ENCODE assay signal across 7 mouse cellular contexts in the genomic region with DNA sequence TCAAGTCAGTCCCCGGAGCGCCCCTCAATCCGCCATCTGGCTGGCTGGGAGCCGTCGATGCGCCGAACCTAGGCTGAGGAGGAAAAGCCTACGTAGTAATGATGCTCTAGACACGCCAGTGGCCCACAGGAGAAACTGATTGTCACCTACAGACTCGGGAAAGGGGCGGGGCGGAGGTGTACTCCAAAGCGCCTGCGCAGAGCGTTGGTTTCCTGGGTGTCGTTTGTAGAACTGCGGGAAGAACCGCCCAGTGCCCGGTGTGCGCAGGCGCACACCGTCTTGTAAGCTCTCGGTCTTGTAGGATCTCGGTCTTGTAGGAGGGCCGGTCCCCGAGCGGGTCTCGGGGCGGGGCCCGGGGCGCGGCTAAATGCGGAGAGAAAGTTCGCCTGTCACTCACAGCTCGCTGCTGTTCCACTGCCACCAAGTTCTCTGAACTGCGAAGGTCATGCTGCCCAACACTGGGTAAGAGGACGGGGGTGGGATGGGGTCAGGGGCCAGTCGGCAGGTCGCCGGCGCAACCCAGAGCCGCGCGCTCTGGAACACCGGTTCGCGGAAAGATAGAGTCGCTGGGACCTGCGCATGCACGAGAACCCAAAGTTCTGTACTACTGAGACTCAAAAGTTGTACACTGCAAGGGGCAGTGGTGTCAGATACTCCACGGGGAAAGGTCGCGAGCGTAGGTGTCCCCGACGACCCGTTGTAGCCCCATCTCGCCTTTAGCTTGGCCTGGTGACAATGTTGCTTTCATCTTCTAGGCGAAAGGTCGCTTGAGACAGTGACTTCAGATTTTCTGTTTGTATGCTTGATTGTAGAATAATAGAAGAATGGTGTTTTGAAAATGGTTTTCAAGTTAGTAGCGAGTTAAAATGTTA. TPM values are rescaled to one million over a fixed set of nuclear protein-coding genes. Genes with fewer than 3 reads are reported as not detected.
DNase-seq lines count a peak whose midpoint lies in the region; ATAC-seq and TF ChIP-seq lines count a peak whose summit lies in the region.

Hsdl2 (plus strand) TSS at position 250 of the 872 bp plus-strand sequence.

- TF ChIP-seq CTCF in intestine, postnatal 0 days (IDR thresholded peaks at IDR 0.05; ENCODE audit: low read depth) = no peak
- TF ChIP-seq CTCF in small intestine, adult 2 months (IDR thresholded peaks at IDR 0.05; ENCODE audit: extremely low read depth, insufficient read length, insufficient replicate concordance, low read depth, low read length) = no peak

- no peak; the same call in 1 of the 2 replicates for TF ChIP-seq POLR2A in small intestine, adult 2 months (IDR thresholded peaks at IDR 0.05; ENCODE audit: low read depth, low read length)

- peaks cover 14% of the 10 kb centered on the region for H3K4me1 ChIP-seq in embryonic facial prominence, embryonic 10.5 days
- H3K4me1 ChIP-seq in intestine, postnatal 0 days (replicated peaks; ENCODE audit: control insufficient read depth, insufficient read depth, low read length) = no peaks in the 10 kb centered on the region
- peaks cover 11% of the 10 kb centered on the region for H3K4me1 ChIP-seq in midbrain, embryonic 12.5 days
- peaks cover 6% of the 10 kb centered on the region; the same call in 1 of the 2 replicates for H3K4me1 ChIP-seq in small intestine, adult 2 months (ENCODE audit: control insufficient read depth, insufficient read depth, insufficient read length, low read length)

- peak; percentile 98 for DNase-seq in adrenal gland, postnatal 10 days
- peak; percentile 96 for DNase-seq in embryonic facial prominence, embryonic 10.5 days (ENCODE audit: low spot score)
- DNase-seq in gonadal fat pad, adult 2 months (ENCODE audit: low read depth) = peak; percentile 92
- DNase-seq in left cerebral cortex, postnatal 4 days = peak; percentile 99

- under 1% methylated on average over 61 of the region's 61 CpGs for WGBS in embryonic facial prominence, embryonic 10.5 days
- under 1% methylated on average over 61 of the region's 61 CpGs for WGBS in intestine, postnatal 0 days
- 1% methylated on average over 61 of the region's 61 CpGs for WGBS in midbrain, embryonic 12.5 days
- WGBS in small intestine, adult 2 months = under 1% methylated on average over 61 of the region's 61 CpGs

- intact Hi-C loops in left cerebral cortex, postnatal 4 days (cut with DNase I) = no loop called here

- H3K27ac ChIP-seq in embryonic facial prominence, embryonic 10.5 days (replicated peaks) = peak within 1 kb of the TSS; percentile 86
- H3K27ac ChIP-seq in intestine, postnatal 0 days (ENCODE audit: low read depth, low read length) = peak within 1 kb of the TSS; percentile 81
- peak within 1 kb of the TSS; percentile 85 for H3K27ac ChIP-seq in midbrain, embryonic 12.5 days (replicated peaks)
- H3K27ac ChIP-seq in small intestine, adult 2 months (ENCODE audit: insufficient read depth, low read depth, low read length) = peak within 1 kb of the TSS; percentile 69

- H3K27me3 ChIP-seq in embryonic facial prominence, embryonic 10.5 days (replicated peaks; ENCODE audit: low read depth, poor library complexity, severe bottlenecking) = no peaks in the 10 kb centered on the region
- no peaks in the 10 kb centered on the region for H3K27me3 ChIP-seq in intestine, postnatal 0 days (replicated peaks; ENCODE audit: control insufficient read depth, insufficient read depth, low read length)
- H3K27me3 ChIP-seq in midbrain, embryonic 12.5 days = peaks cover 5% of the 10 kb centered on the region; the same call in 1 of the 2 replicates
- no peaks in the 10 kb centered on the region for H3K27me3 ChIP-seq in small intestine, adult 2 months (ENCODE audit: control insufficient read depth, insufficient read depth, low read length)

- ATAC-seq in intestine, postnatal 0 days = peak; percentile 97
- peak; percentile 97 for ATAC-seq in midbrain, embryonic 12.5 days (ENCODE audit: low FRiP score, low read depth)

- peak within 1 kb of the TSS; percentile 87 for H3K4me2 ChIP-seq in intestine, postnatal 0 days (replicated peaks; ENCODE audit: low read depth)
- peak within 1 kb of the TSS; percentile 75 for H3K4me2 ChIP-seq in midbrain, embryonic 12.5 days (replicated peaks)

- H3K4me3 ChIP-seq in embryonic facial prominence, embryonic 10.5 days = peak within 1 kb of the TSS; percentile 78
- H3K4me3 ChIP-seq in intestine, postnatal 0 days (ENCODE audit: low read depth, low read length) = peak within 1 kb of the TSS; percentile 65
- peak within 1 kb of the TSS; percentile 66 for H3K4me3 ChIP-seq in midbrain, embryonic 12.5 days
- peak within 1 kb of the TSS; percentile 91 for H3K4me3 ChIP-seq in small intestine, adult 2 months (ENCODE audit: low read depth, low read length)

- no peaks in the 10 kb centered on the region for H3K36me3 ChIP-seq in embryonic facial prominence, embryonic 10.5 days (replicated peaks)
- no peaks in the 10 kb centered on the region for H3K36me3 ChIP-seq in intestine, postnatal 0 days (ENCODE audit: control insufficient read depth, insufficient read depth)
- H3K36me3 ChIP-seq in midbrain, embryonic 12.5 days = no peaks in the 10 kb centered on the region
- no peaks in the 10 kb centered on the region for H3K36me3 ChIP-seq in small intestine, adult 2 months (ENCODE audit: control insufficient read depth, insufficient read depth, low read length)

- peak within 1 kb of the TSS; percentile 52 for H3K9ac ChIP-seq in intestine, postnatal 0 days (ENCODE audit: low read depth, low read length)
- peak within 1 kb of the TSS; percentile 64 for H3K9ac ChIP-seq in midbrain, embryonic 12.5 days (replicated peaks)

- H3K9me3 ChIP-seq in embryonic facial prominence, embryonic 10.5 days = no peaks in the 10 kb centered on the region
- no peaks in the 10 kb centered on the region for H3K9me3 ChIP-seq in intestine, postnatal 0 days (ENCODE audit: control insufficient read depth)
- H3K9me3 ChIP-seq in midbrain, embryonic 12.5 days = no peaks in the 10 kb centered on the region

RNA-seq across cellular contexts. Expression of gene Hsdl2, which starts in this region (rescaled TPM):
- 100 to 1,000 TPM; 145 to 155 TPM for total RNA-seq in adrenal gland, postnatal 10 days (2021)
- 18.3 and 18.8 TPM in 2 replicates for polyA plus RNA-seq in embryonic facial prominence, embryonic 10.5 days (2016; fragmentation: Nextera tagmentation; extraction: Ambion mirVana)
- polyA plus RNA-seq in gonadal fat pad, adult 2 months (2012; rRNA removed) = 30.5 and 45.7 TPM in 2 replicates
- 22.3 and 23.1 TPM in 2 replicates for polyA plus RNA-seq in intestine, postnatal 0 days (2015; fragmentation: Nextera tagmentation; extraction: Ambion mirVana)
- total RNA-seq in left cerebral cortex, postnatal 4 days (2021) = 10 to 100 TPM; 19.2 to 21.5 TPM
- 30.0 and 30.4 TPM in 2 replicates for polyA plus RNA-seq in midbrain, embryonic 12.5 days (2016; fragmentation: Nextera tagmentation; extraction: Ambion mirVana)
- polyA plus RNA-seq in small intestine, adult 2 months (2012; rRNA removed) = 2.5 and 3.8 TPM in 2 replicates

Comparison
In these comparisons a context has a peak if more than half of its experiments do, and no peak if none do; other contexts are left out.
1. Peak in every context shown above with its lines: DNase-seq, ATAC-seq, H3K4me3 ChIP-seq and H3K27ac ChIP-seq.
2. RNA of gene Hsdl2 (total RNA-seq): 145 to 155 TPM in adrenal gland, postnatal 10 days; 19.2 to 21.5 TPM in left cerebral cortex, postnatal 4 days; every median in the first group is over 4 times any median in the second.